Mouse (Mus musculus) lung, adult 18-20 months (tissue): ENCODE measurements around the gene Gm13030.
"Not testable (repeated sequence)": the region's sequence is repeated elsewhere in the genome, so short reads cannot be mapped to it uniquely, and the experiment has no call there.

Experiments used
- DNase-seq, 2 experiments: peaks; one replicate each; pipeline ENCODE4 v3.0.0; 2022; ENCODE audit warnings: mixed read lengths in 2 of 2

Gene Gm13030

GRCm38 (mm10) chr4:138873864-138874263 lies at the start of gene Gm13030:
Gene Gm13030 (minus strand): TSS chr4:138873964.
- no peak for DNase-seq

- DNase-seq = peak; percentile 95 to 96
These were observed 48.3 kb upstream of the Gm13030 start for GRCm38 (mm10) chr4:138922131-138922459.

- no peak for DNase-seq
These were observed 47.7 kb upstream of the Gm13030 start for GRCm38 (mm10) chr4:138921254-138922130.

DNA sequence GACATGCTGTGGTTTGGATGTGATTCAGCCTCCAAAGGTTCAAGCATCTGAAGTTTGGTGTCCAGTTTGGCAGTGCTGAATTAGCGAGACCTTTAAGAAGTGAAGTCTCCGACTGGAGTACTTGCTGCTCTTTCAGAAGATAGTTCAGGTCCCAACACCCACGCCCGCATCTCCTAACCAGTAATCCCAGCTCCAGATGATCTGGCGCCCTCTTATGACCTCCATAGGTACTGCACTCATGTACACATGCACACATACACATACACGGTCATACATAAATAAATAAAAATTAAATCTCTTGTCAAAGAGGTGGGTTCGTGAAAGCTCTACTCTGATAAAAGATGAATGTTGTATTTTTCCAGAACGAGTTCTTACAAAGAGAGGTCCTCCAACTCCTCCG lies 43.5 kb upstream of the Gm13030 start:
- no peak for DNase-seq

GRCm38 (mm10) chr4:138913797-138914196 lies 40.0 kb upstream of the Gm13030 start, which contains the start of gene Otud3:
Gene Otud3 (minus strand): TSS chr4:138913945.
- DNase-seq = peak; percentile 95 to 96

DNA sequence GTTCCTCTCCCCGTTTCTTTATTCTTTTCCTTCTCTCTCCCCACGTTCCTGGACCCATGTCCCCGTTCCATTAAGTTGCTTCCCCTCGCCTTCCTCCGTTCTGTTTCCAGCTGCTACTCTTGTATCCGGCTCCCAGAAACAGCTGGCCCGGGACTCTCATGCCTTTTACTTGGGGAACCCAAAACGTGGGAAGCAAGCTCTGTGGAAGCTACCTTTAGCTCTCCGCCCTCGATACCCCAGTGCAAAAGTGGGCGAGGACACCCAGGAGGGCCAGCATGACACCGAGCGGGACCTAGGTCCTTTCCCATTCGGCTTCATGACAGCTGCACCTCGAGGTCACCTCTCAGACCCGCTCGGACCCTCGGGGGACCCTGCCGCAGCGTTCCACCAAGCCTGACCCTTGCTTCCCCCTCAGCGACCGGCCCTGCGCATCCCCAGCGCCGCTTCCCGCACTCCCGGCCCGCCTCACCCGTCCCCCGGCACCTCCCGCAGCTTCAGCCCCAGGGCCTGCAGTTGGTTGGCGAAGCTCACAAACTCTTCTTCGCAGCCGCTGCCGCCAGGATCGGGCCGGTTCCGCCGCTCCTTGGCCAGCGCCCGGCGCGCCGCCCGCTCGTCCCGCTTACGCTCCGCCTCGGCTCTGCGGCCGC lies 39.5 kb upstream of the Gm13030 start:
- peak; percentile 22 to 24 for DNase-seq

DNA sequence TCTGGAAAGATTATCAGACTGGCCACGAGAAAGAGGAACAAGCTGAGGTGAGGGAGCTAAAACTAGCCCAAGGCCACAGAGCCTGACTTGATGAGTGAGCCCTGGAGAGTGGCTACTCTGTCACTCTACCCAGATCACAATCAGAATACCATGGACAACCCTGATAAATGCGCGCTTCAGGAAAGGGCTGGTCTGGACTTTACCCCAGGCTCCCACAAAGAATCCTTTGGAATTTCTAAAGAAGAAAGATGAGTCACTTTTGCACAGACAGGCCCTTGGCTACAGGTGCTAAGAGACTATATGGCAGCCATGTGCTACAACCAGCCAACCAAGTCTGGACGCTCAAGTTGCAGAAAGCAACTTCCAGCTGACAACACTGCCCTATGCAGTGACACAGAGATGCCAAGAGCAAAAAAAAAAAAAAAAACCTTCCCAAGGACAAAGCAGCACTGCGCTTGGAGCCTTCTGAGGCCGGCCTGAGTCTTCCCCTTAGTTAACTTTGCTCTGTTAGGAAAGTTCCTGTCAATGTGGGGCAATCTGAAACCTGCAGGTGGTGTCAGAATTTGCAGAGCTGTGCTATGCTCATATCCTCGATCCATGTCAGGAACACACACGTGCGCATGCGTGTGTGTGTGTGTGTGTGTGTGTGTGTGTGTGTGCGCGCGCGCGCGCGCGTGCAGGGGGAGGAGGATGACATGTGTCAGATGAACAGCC lies 32.0 kb upstream of the Gm13030 start:
- no peak for DNase-seq

GRCm38 (mm10) chr4:138899361-138899760 lies 25.6 kb upstream of the Gm13030 start:
- DNase-seq = no peak

DNA sequence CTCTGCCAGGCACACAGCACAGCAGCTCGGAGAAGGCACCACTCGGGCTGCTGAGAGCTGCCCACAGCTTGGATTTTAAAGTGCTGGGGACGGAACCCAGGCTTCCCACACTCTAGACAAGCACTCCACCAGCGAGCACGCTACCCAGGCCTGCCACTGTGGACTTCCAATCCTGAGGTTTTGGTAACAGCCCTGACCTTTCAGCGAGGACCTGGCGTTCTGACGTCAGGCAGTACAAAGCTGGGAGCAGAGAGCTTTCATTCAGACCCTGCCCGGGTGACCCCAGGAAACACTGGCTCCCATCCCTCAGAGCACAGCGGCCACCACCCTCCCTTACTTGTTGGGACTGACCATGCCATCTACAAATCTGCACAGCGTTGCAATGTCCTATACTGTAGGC lies 20.0 kb upstream of the Gm13030 start:
- not testable (repeated sequence) for DNase-seq

DNA sequence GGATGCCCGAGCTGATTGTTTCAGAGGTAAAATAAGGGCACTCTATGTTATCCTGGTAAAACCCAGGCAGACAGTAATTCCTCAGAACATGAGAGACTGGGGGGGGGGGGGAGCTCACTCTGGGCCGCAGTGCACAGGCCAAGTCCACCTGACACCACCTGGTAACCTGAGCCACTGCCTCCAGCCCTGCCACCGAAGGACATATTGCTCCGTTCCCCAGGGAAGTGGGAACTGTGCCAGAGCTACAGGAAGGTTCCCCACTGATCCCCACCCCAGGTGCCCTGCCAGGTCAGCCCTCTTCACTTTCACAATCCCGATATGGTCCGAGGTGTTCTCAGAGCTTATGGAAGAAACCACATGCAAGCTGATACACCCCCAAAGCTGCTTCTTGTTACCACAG lies 18.9 kb upstream of the Gm13030 start:
- DNase-seq = peak; percentile 68 to 86

DNA sequence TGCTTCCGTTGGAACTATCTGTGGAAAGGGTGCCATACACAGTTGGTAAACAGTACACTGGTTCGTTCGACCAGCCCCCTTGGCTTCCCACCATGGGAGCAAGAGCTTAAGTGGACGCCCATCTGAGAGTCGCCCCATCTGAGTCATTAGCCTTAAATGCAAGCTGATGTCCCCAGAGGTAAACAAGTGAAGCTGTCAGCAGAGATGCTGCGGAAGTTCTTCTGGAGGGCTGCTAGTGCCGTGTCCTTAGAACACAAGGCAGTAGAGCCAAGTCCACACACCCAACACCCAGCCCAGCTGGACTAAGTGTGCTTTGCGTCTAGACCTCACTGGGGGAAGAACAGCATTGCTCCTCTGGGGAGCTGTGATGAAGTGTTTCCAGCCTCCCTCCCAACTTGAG lies 15.9 kb upstream of the Gm13030 start:
- no peak for DNase-seq

DNA sequence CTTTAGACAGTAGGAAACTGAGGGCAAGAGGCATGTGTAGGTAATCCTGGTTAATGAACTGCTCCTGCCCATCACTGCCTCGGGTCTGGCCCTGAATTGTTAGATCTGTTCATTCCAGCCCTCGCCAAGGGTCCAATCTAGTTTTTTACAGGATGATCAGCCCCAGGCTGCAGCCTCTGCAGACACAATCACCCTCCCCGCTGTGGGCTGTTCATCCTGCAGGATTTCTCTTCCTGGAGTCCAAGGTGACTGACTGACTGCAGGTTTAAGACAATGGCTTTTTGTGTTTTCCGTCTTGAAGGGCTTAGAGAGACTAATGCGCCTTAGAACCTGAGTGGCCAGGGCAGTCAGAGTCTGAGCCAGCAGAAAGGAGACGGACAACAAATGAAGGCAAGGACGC lies 15.4 kb upstream of the Gm13030 start:
- DNase-seq = no peak

DNA sequence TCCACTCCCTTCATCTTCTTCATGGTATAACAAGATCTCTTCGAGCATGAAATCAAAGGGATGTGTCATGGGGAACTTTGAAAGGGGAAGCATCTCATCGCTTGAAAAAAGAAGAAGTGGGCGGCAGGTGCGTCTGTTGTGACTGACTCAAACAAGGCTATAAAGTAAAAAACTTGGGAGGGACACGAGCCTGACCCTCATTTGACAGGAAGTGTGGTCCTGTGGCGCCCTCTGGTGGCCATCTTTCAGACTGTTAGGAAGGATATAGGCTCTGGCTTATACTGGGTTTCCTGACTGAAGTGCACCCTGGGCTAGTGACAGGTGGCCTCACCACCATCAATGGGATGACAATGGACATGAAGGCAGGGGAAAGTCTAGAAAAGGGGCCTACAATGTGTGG lies 10.5 kb upstream of the Gm13030 start:
- DNase-seq = peak; percentile 74 to 78

DNA sequence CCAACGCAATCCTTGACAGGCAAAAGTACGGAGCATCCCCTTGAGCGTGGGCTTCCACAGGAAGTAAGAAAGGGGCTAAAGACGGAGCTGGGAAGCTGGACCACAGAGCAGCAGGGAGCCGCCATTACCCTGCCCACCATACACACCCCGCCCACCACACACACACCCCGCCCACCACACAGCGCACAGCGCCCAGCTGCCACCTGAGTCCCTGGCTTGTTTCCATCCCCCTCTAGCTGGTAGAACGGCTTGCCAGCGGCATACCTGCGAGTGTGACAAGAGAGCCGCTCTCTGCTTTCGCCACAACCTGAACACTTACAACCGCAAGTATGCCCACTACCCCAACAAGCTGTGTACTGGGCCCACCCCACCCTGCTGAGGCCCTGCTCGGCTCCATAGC lies 8.4 kb upstream of the Gm13030 start:
- peak; percentile 38 to 60 for DNase-seq

- peak; percentile 49 to 58 for DNase-seq
These were observed 7.2 kb upstream of the Gm13030 start for GRCm38 (mm10) chr4:138880811-138881584.

DNA sequence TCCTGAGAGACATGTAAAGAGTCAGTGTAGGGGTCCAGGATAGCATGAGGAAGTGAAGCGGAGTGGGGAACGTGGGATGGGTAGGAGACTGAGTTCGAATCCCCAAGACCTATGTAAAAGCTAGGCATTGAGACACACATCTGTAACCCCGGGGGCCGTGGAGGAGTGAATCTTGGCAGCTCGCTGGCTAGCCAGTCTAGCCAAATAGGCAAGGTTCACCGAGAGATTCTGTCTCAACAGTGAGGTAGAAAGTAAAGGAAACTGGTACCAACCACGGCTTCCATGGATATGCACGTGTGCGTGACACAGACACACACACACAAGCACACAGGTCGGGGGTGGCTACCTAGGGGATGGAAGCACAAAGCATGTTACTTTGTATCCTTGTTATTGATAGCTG lies 6.0 kb upstream of the Gm13030 start:
- no peak for DNase-seq

GRCm38 (mm10) chr4:138878783-138879182 lies 5.0 kb upstream of the Gm13030 start:
- peak in 1 of 2 experiments; percentile 18 for DNase-seq

GRCm38 (mm10) chr4:138877731-138878130 lies 4.0 kb upstream of the Gm13030 start, which contains the start of gene Pla2g2e:
Gene Pla2g2e (plus strand): TSS chr4:138877942.
- DNase-seq = no peak

- no peak for DNase-seq
These were observed 2.2 kb upstream of the Gm13030 start for GRCm38 (mm10) chr4:138875986-138876385.

DNA sequence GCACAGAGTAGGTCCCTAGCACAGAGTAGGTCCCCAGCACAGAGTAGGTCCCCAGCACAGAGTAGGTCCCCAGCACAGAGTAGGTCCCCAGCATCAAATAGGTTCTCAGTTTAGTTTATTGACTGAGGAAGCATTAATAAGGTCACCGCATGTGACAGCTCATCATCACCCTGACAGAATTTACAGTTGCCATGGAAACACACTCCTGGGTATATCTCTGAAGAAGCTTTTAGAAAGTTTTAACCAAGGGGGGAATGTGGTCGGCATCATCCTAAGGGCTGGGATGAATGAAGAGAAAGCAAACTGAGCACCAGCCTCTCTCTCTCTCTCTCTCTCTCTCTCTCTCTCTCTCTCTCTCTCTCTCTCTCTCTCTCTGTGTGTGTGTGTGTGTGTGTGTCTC lies 1.5 kb upstream of the Gm13030 start:
- not testable (repeated sequence) for DNase-seq

DNA sequence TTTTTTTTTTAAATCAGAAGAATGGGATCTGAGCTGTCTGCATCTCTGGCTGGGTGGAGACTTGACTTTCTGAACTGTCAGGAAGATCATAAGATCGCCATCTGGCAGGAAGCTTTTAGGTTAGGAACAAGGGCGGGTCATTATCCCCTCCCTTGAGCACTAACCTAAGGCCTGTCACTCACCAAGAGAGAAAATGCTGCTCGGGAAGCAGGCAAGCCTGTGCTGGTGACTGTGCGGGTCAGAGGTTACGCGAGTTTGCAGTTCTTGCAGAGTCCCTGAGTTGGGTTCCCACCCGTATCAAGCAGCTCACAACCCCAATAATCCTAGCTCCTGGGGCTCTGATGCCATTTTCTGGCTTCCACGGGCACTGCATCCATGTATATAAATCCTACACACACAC lies 5.1 kb downstream of the Gm13030 start:
- no peak for DNase-seq

GRCm38 (mm10) chr4:138866413-138866812 lies 7.4 kb downstream of the Gm13030 start:
- DNase-seq = peak; percentile 65 to 76

DNA sequence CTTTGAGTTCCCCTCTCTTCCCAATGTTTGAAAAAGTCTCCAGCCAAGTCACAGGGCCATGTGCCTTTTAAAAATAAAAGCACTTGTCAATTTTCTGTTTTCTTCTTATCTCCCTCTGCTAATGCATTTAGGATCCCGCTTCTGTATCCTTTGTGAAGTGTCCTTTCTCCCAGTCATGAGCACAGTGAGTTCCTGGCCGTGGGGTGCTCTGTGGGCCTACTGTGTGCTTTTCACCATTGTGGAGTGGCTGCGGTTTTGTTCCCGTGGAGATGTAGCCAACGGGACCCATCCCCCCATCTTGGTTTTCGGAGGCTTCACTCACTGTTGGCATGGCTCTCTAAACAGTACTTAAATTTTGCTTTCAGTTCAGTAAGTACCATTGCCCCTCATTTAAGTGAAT lies 7.8 kb downstream of the Gm13030 start:
- no peak for DNase-seq
